Comparison of ENCODE assay signal across 20 mouse cellular contexts in the genomic region with DNA sequence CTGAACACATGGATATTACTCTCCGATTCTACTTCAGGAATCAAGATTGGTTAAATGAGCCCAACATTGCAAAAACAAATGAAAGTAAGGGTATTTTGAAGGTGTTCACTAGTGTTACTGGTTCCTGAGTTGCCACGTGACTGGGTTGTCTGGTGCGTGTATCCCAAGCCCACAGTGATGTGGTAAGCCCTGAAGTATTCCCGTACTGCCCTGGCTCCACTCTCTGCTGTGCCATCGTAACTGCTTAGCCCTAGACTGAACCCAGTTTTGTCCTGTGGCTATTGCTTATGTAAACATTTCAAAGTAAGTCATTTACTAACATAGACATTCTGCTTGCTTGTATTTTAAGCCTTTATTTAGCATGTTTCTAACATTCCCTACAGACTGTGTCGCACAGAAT.
"Had no signal": no experiment of that assay in that cellular context is flagged by ENCODE, and none has a peak within 500 bp of the region (broad histone marks: within the 10 kb centered on the region; RNA-seq: fewer than 3 reads in every experiment).

No protein-coding gene starts in this region.

- H3K4me3 ChIP-seq: intestine, embryonic 15.5 days; limb, embryonic 12.5 days; limb, embryonic 15.5 days; liver, embryonic 15.5 days; lung, embryonic 15.5 days; midbrain, embryonic 12.5 days; midbrain, embryonic 15.5 days; neural tube, embryonic 12.5 days; neural tube, embryonic 15.5 days; stomach, embryonic 15.5 days had no signal

- H3K27me3 ChIP-seq: intestine, embryonic 15.5 days; limb, embryonic 12.5 days; limb, embryonic 15.5 days; liver, embryonic 15.5 days; lung, embryonic 15.5 days; midbrain, embryonic 12.5 days; midbrain, embryonic 15.5 days; neural tube, embryonic 12.5 days; neural tube, embryonic 15.5 days; stomach, embryonic 15.5 days had no signal

- H3K9ac ChIP-seq: intestine, embryonic 15.5 days; limb, embryonic 12.5 days; limb, embryonic 15.5 days; liver, embryonic 15.5 days; lung, embryonic 15.5 days; midbrain, embryonic 12.5 days; midbrain, embryonic 15.5 days; neural tube, embryonic 12.5 days; neural tube, embryonic 15.5 days; stomach, embryonic 15.5 days had no signal

- H3K4me2 ChIP-seq: intestine, embryonic 15.5 days; limb, embryonic 12.5 days; limb, embryonic 15.5 days; liver, embryonic 15.5 days; lung, embryonic 15.5 days; midbrain, embryonic 12.5 days; midbrain, embryonic 15.5 days; neural tube, embryonic 12.5 days; neural tube, embryonic 15.5 days; stomach, embryonic 15.5 days had no signal

- H3K36me3 ChIP-seq: intestine, embryonic 15.5 days; limb, embryonic 12.5 days; liver, embryonic 15.5 days; lung, embryonic 15.5 days; midbrain, embryonic 12.5 days; midbrain, embryonic 15.5 days; neural tube, embryonic 12.5 days; neural tube, embryonic 15.5 days; stomach, embryonic 15.5 days had no signal

- DNase-seq: kidney, adult 18-20 months; kidney, postnatal 14 days; kidney, postnatal 4 days; left cerebral cortex, postnatal 4 days; right cerebral cortex, adult 18-20 months; right cerebral cortex, postnatal 14 days; spleen, adult 18-20 months; thymus, adult 18-20 months; thymus, postnatal 36 days had no signal

- H3K4me1 ChIP-seq: intestine, embryonic 15.5 days; stomach, embryonic 15.5 days had no signal

- H3K9me3 ChIP-seq: intestine, embryonic 15.5 days; limb, embryonic 12.5 days; limb, embryonic 15.5 days; liver, embryonic 15.5 days; lung, embryonic 15.5 days; midbrain, embryonic 12.5 days; midbrain, embryonic 15.5 days; neural tube, embryonic 12.5 days; neural tube, embryonic 15.5 days; stomach, embryonic 15.5 days had no signal

- H3K27ac ChIP-seq: intestine, embryonic 15.5 days; limb, embryonic 12.5 days; limb, embryonic 15.5 days; liver, embryonic 15.5 days; lung, embryonic 15.5 days; macrophage; midbrain, embryonic 12.5 days; midbrain, embryonic 15.5 days; neural tube, embryonic 12.5 days; neural tube, embryonic 15.5 days; stomach, embryonic 15.5 days had no signal

- ATAC-seq: intestine, embryonic 15.5 days; midbrain, embryonic 15.5 days had no signal
